Mouse (Mus musculus) hindbrain, embryonic 11.5 days (tissue): Measurements from ENCODE around the gene Sema4c. TPM values are rescaled to one million over a fixed set of nuclear protein-coding genes. Genes with fewer than 3 reads are reported as not detected.

Experiments used
- ATAC-seq: fragments of 200-750 bp; cut with Nextera tagmentation; 2 replicates; pipeline ENCODE4 v1.8.0; 2017; ENCODE audit warnings: mild to moderate bottlenecking, moderate TSS enrichment, moderate library complexity; ENCODE audit not compliant: low FRiP score
- DNase-seq: peaks from one replicate; pipeline ENCODE4 v3.0.0-alpha.2; 2015; ENCODE audit warnings: low spot score
- H3K27ac ChIP-seq: fragments of 300-500 bp; sonication (generic); 2 replicates; pipeline ENCODE4 v1.5.1; 2014; ENCODE audit warnings: mild to moderate bottlenecking, low read depth, low read length
- H3K27me3 ChIP-seq: fragments of 300-500 bp; sonication (generic); 2 replicates; pipeline ENCODE4 v1.6.1; 2014; ENCODE audit warnings: mild to moderate bottlenecking, low read length, moderate library complexity, mixed read lengths; ENCODE audit not compliant: control insufficient read depth, insufficient read depth
- H3K36me3 ChIP-seq: fragments of 300-500 bp; sonication (generic); 2 replicates; pipeline ENCODE4 v1.6.1; 2014; ENCODE audit warnings: mild to moderate bottlenecking, low read length, moderate library complexity, mixed read lengths; ENCODE audit not compliant: control insufficient read depth, insufficient read depth
- H3K4me1 ChIP-seq: fragments of 300-500 bp; sonication (generic); replicated peaks from 2 replicates; pipeline ENCODE4 v1.6.1; 2014; ENCODE audit warnings: low read length, mixed read lengths; ENCODE audit not compliant: control insufficient read depth, insufficient read depth
- H3K4me2 ChIP-seq: fragments of 300-500 bp; sonication (generic); replicated peaks from 2 replicates; pipeline ENCODE4 v1.6.1; 2014; ENCODE audit warnings: mild to moderate bottlenecking, low read depth, low read length
- H3K4me3 ChIP-seq: fragments of 300-500 bp; sonication (generic); 2 replicates; pipeline ENCODE4 v1.5.1; 2014; ENCODE audit warnings: low read depth, low read length
- H3K9ac ChIP-seq: fragments of 300-500 bp; sonication (generic); 2 replicates; pipeline ENCODE4 v1.6.1; 2014; ENCODE audit warnings: low read depth, low read length
- H3K9me3 ChIP-seq: fragments of 300-500 bp; sonication (generic); 2 replicates; pipeline ENCODE4 v1.6.1; 2016; ENCODE audit warnings: low read length; ENCODE audit not compliant: control insufficient read depth
- WGBS: fragments of 180-500 bp; shearing (Covaris S2); extraction: QIAGEN DNeasy Blood & Tissue Kit; methylation state at CpG from one replicate; pipeline ENCODE4 v1.1.7; 2014; 5-methylcytosine and 5-hydroxymethylcytosine counted together
- polyA plus RNA-seq: library from polyadenylated mRNA; unstranded; fragments of >200 nt; fragmentation: Nextera tagmentation; extraction: Ambion mirVana; gene quantifications from 2 replicates; pipeline ENCODE4 v1.2.1, GENCODE M21; 2014

The Sema4c gene
- polyA plus RNA-seq, 1 experiment from 2014 or later, result 5.9 TPM

GRCm38 (mm10) chr1:36530485-36530884 lies 27.7 kb downstream of the Sema4c start:
- Histone ChIP-seq H3K4me1 (no peaks in the 10 kb centered on the region), H3K9ac (no peak overlapping the region), H3K27me3 (no peaks in the 10 kb centered on the region), H3K4me2 (no peak overlapping the region), H3K36me3 (0 out of 2 replicates have a peak, but pooled peaks cover under 1% of the 10 kb centered on the region), H3K4me3 (no peak overlapping the region), H3K27ac (no peak overlapping the region), H3K9me3 (no peaks in the 10 kb centered on the region)
- DNase-seq (no peak), ATAC-seq (no peak)
- WGBS, result 87% methylated on average over 8 of the region's 8 CpGs

- Histone ChIP-seq H3K4me1 (no peaks in the 10 kb centered on the region), H3K27me3 (no peaks in the 10 kb centered on the region), H3K9me3 (no peaks in the 10 kb centered on the region), H3K36me3 (0 out of 2 replicates have a peak, but pooled peaks cover 3% of the 10 kb centered on the region), H3K4me3 (no peak overlapping the region), H3K27ac (no peak overlapping the region), H3K4me2 (no peak overlapping the region), H3K9ac (no peak overlapping the region)
- no peak for DNase-seq
- no peak for ATAC-seq
- 90% methylated on average over 4 of the region's 4 CpGs for WGBS
These were observed 28.3 kb downstream of the Sema4c start for GRCm38 (mm10) chr1:36529875-36530274.

GRCm38 (mm10) chr1:36529274-36529673 lies 28.9 kb downstream of the Sema4c start:
- no peak for ATAC-seq
- DNase-seq, result no peak
- no peaks in the 10 kb centered on the region for H3K4me1 ChIP-seq
- H3K27ac ChIP-seq, result no peak overlapping the region
- no peaks in the 10 kb centered on the region for H3K27me3 ChIP-seq
- no peak overlapping the region for H3K9ac ChIP-seq
- H3K36me3 ChIP-seq, result 0 out of 2 replicates have a peak, but pooled peaks cover 3% of the 10 kb centered on the region
- no peaks in the 10 kb centered on the region for H3K9me3 ChIP-seq
- H3K4me3 ChIP-seq, result no peak overlapping the region
- WGBS, result 88% methylated on average over 4 of the region's 4 CpGs
- no peak overlapping the region for H3K4me2 ChIP-seq

GRCm38 (mm10) chr1:36528351-36528750 lies 29.8 kb downstream of the Sema4c start:
- Histone ChIP-seq H3K4me2 (no peak overlapping the region), H3K4me3 (no peak overlapping the region), H3K27me3 (no peaks in the 10 kb centered on the region), H3K9ac (no peak overlapping the region), H3K4me1 (no peaks in the 10 kb centered on the region), H3K36me3 (0 out of 2 replicates have a peak, but pooled peaks cover 3% of the 10 kb centered on the region), H3K9me3 (no peaks in the 10 kb centered on the region), H3K27ac (peak overlapping the region; percentile 36; the same call in 1 of the 2 replicates)
- ATAC-seq, result peak; percentile 56
- peak; percentile 50 for DNase-seq
- WGBS, result 50% methylated on average over 1 of the region's 1 CpGs

- Histone ChIP-seq H3K4me2 (no peak overlapping the region), H3K27me3 (no peaks in the 10 kb centered on the region), H3K4me3 (no peak overlapping the region), H3K9me3 (no peaks in the 10 kb centered on the region), H3K4me1 (no peaks in the 10 kb centered on the region), H3K9ac (no peak overlapping the region), H3K27ac (no peak overlapping the region), H3K36me3 (0 out of 2 replicates have a peak, but pooled peaks cover 3% of the 10 kb centered on the region)
- ATAC-seq (no peak), DNase-seq (no peak)
- 91% methylated on average over 10 of the region's 10 CpGs for WGBS
These were observed 31.2 kb downstream of the Sema4c start for GRCm38 (mm10) chr1:36526903-36527302.

GRCm38 (mm10) chr1:36525774-36526173 lies 32.4 kb downstream of the Sema4c start:
- no peak overlapping the region for H3K27ac ChIP-seq
- 90% methylated on average over 12 of the region's 12 CpGs for WGBS
- 0 out of 2 replicates have a peak, but pooled peaks cover 7% of the 10 kb centered on the region for H3K36me3 ChIP-seq
- H3K4me2 ChIP-seq, result no peak overlapping the region
- no peak overlapping the region for H3K9ac ChIP-seq
- H3K4me3 ChIP-seq, result no peak overlapping the region
- H3K4me1 ChIP-seq, result no peaks in the 10 kb centered on the region
- ATAC-seq (no peak), DNase-seq (no peak)
- H3K9me3 ChIP-seq, result no peaks in the 10 kb centered on the region
- no peaks in the 10 kb centered on the region for H3K27me3 ChIP-seq

- no peak overlapping the region for H3K9ac ChIP-seq
- H3K27me3 ChIP-seq, result no peaks in the 10 kb centered on the region
- ATAC-seq, result no peak
- whole genome bisulfite sequencing, result 97% methylated on average over 5 of the region's 5 CpGs
- H3K36me3 ChIP-seq, result peaks cover 9% of the 10 kb centered on the region; the same call in 1 of the 2 replicates
- no peak overlapping the region for H3K4me3 ChIP-seq
- H3K4me2 ChIP-seq, result no peak overlapping the region
- H3K27ac ChIP-seq, result no peak overlapping the region
- H3K9me3 ChIP-seq, result no peaks in the 10 kb centered on the region
- H3K4me1 ChIP-seq, result no peaks in the 10 kb centered on the region
- DNase-seq, result no peak
These were observed 34.1 kb downstream of the Sema4c start for GRCm38 (mm10) chr1:36524058-36524457.

GRCm38 (mm10) chr1:36523332-36524013 lies 34.7 kb downstream of the Sema4c start:
- no peak overlapping the region for H3K4me2 ChIP-seq
- DNase-seq, result no peak
- WGBS, result 87% methylated on average over 9 of the region's 9 CpGs
- no peaks in the 10 kb centered on the region for H3K9me3 ChIP-seq
- no peak overlapping the region for H3K27ac ChIP-seq
- no peak for ATAC-seq
- no peak overlapping the region for H3K4me3 ChIP-seq
- H3K36me3 ChIP-seq, result peaks cover 9% of the 10 kb centered on the region; the same call in 1 of the 2 replicates
- H3K9ac ChIP-seq, result no peak overlapping the region
- H3K4me1 ChIP-seq, result no peaks in the 10 kb centered on the region
- no peaks in the 10 kb centered on the region for H3K27me3 ChIP-seq

GRCm38 (mm10) chr1:36522210-36522609 lies 35.9 kb downstream of the Sema4c start:
- H3K9ac ChIP-seq, result no peak overlapping the region

More at GRCm38 (mm10) chr1:36522210-36522609, 35.9 kb downstream of the Sema4c start:
- ATAC-seq, result no peak
- Histone ChIP-seq H3K27ac (no peak overlapping the region), H3K4me3 (no peak overlapping the region), H3K4me1 (no peaks in the 10 kb centered on the region), H3K9me3 (no peaks in the 10 kb centered on the region), H3K4me2 (no peak overlapping the region), H3K36me3 (peaks cover 9% of the 10 kb centered on the region; the same call in 1 of the 2 replicates), H3K27me3 (no peaks in the 10 kb centered on the region)
- 90% methylated on average over 7 of the region's 7 CpGs for WGBS
- DNase-seq, result no peak
